Mouse (Mus musculus): ENCODE measurements around the gene Usp30. TPM values are rescaled to one million over a fixed set of nuclear protein-coding genes. Genes with fewer than 3 reads are reported as not detected.
A peak's percentile ranks its signal among the peaks of the same experiment; 100 is the strongest.

The Usp30 gene
- polyA plus RNA-seq, 1 experiment from 2014 or later = 15.8 TPM

GRCm38 (mm10) chr5:114130698-114131520 is 65.6 kb downstream of the Usp30 start:
- ATAC-seq (ENCODE audit: low FRiP score) = peak; percentile 99
- Histone ChIP-seq H3K4me2 (peak overlapping the region; percentile 99), H3K27ac (peak overlapping the region; percentile 63; the same call in 1 of the 2 replicates), H3K36me3 (replicated peaks) (peaks cover 7% of the 10 kb centered on the region), H3K9ac (peak overlapping the region; percentile 66), H3K4me3 (replicated peaks) (peak overlapping the region; percentile 90), H3K27me3 (no peaks in the 10 kb centered on the region), H3K9me3 (no peaks in the 10 kb centered on the region), H3K4me1 (peaks cover 38% of the 10 kb centered on the region)
- under 1% methylated on average over 87 of the region's 87 CpGs for WGBS

DNA sequence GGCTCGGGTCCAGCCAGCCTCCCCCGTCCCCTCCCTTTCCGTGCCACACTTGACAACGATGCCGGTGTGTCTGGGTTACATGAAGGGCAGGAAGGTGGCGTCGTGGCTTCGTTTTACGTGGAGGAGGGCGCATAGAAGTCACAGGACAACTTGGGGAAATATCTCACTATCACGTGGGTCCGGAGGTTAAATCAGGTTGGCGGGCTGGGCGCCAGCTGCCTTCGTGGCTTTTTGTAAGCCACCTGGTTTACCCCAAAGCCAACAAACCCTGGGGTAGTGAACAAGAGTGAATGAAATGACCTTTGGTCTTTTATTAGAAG is 66.2 kb downstream of the Usp30 start:
- Histone ChIP-seq H3K36me3 (replicated peaks) (peaks cover 8% of the 10 kb centered on the region), H3K9ac (peak overlapping the region; percentile 66), H3K4me1 (peaks cover 38% of the 10 kb centered on the region), H3K4me2 (peak overlapping the region; percentile 99), H3K4me3 (replicated peaks) (peak overlapping the region; percentile 90), H3K27ac (peak overlapping the region; percentile 63; the same call in 1 of the 2 replicates), H3K9me3 (no peaks in the 10 kb centered on the region), H3K27me3 (no peaks in the 10 kb centered on the region)
- under 1% methylated on average over 15 of the region's 15 CpGs for WGBS
- ATAC-seq (ENCODE audit: low FRiP score) = no peak

- peaks cover 33% of the 10 kb centered on the region for H3K4me1 ChIP-seq
- ATAC-seq (ENCODE audit: low FRiP score) = no peak
- H3K27ac ChIP-seq = no peak overlapping the region
- WGBS = 89% methylated on average over 6 of the region's 6 CpGs
- no peak overlapping the region for H3K4me3 ChIP-seq (replicated peaks)
- no peaks in the 10 kb centered on the region for H3K9me3 ChIP-seq
- H3K36me3 ChIP-seq (replicated peaks) = peaks cover 21% of the 10 kb centered on the region
- peak overlapping the region; percentile 99; the same call in 1 of the 2 replicates for H3K4me2 ChIP-seq
- H3K27me3 ChIP-seq = no peaks in the 10 kb centered on the region
- 0 out of 2 replicates have a peak overlapping the region, but pooled peaks have one; percentile 13 for H3K9ac ChIP-seq
These were observed 67.6 kb downstream of the Usp30 start for GRCm38 (mm10) chr5:114132841-114133240.

DNA sequence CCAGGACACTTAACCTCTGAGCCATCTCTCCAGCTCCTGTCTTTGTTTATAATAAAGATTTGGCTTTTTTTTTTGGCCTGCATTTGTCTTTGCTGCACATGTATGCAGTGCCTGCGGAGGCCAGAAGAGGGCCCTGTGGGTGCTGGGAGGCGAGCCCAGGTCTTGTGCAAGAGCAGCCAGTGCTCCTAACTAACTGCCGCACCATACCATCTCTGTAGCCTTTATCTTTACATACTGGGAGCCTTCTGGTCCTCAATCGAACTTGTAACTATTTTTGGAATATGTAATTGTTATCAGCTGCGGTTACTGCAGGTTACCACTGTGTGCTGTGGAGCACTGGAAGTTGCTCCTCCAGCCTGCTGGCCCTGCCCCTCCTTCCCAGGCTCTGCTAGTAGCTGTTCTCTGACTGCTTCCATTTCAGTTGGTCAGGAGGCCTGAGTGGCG is 68.9 kb downstream of the Usp30 start:
- Histone ChIP-seq H3K9ac (no peak overlapping the region), H3K27ac (no peak overlapping the region), H3K4me1 (peaks cover 46% of the 10 kb centered on the region), H3K4me3 (replicated peaks) (no peak overlapping the region), H3K36me3 (replicated peaks) (peaks cover 27% of the 10 kb centered on the region), H3K9me3 (no peaks in the 10 kb centered on the region), H3K4me2 (no peak overlapping the region), H3K27me3 (no peaks in the 10 kb centered on the region)
- ATAC-seq (ENCODE audit: low FRiP score) = no peak
- 68% methylated on average over 6 of the region's 6 CpGs for WGBS

GRCm38 (mm10) chr5:114135516-114135915 is 70.3 kb downstream of the Usp30 start:
- no peak overlapping the region for H3K4me2 ChIP-seq
- no peaks in the 10 kb centered on the region for H3K27me3 ChIP-seq
- H3K4me3 ChIP-seq (replicated peaks) = no peak overlapping the region
- H3K9me3 ChIP-seq = no peaks in the 10 kb centered on the region
- peaks cover 48% of the 10 kb centered on the region for H3K4me1 ChIP-seq
- no peak overlapping the region for H3K27ac ChIP-seq
- H3K36me3 ChIP-seq (replicated peaks) = peaks cover 27% of the 10 kb centered on the region
- no peak for ATAC-seq (ENCODE audit: low FRiP score)
- H3K9ac ChIP-seq = no peak overlapping the region
- 93% methylated on average over 10 of the region's 10 CpGs for WGBS

GRCm38 (mm10) chr5:114137481-114138276 is 72.4 kb downstream of the Usp30 start:
- no peak for ATAC-seq (ENCODE audit: low FRiP score)
- peaks cover 27% of the 10 kb centered on the region for H3K36me3 ChIP-seq (replicated peaks)
- H3K9ac ChIP-seq = no peak overlapping the region
- H3K27me3 ChIP-seq = no peaks in the 10 kb centered on the region
- no peak overlapping the region for H3K4me2 ChIP-seq
- peaks cover 33% of the 10 kb centered on the region for H3K4me1 ChIP-seq
- H3K9me3 ChIP-seq = no peaks in the 10 kb centered on the region
- no peak overlapping the region for H3K4me3 ChIP-seq (replicated peaks)
- peak overlapping the region; percentile 84 for H3K27ac ChIP-seq
- 89% methylated on average over 15 of the region's 15 CpGs for WGBS

DNA sequence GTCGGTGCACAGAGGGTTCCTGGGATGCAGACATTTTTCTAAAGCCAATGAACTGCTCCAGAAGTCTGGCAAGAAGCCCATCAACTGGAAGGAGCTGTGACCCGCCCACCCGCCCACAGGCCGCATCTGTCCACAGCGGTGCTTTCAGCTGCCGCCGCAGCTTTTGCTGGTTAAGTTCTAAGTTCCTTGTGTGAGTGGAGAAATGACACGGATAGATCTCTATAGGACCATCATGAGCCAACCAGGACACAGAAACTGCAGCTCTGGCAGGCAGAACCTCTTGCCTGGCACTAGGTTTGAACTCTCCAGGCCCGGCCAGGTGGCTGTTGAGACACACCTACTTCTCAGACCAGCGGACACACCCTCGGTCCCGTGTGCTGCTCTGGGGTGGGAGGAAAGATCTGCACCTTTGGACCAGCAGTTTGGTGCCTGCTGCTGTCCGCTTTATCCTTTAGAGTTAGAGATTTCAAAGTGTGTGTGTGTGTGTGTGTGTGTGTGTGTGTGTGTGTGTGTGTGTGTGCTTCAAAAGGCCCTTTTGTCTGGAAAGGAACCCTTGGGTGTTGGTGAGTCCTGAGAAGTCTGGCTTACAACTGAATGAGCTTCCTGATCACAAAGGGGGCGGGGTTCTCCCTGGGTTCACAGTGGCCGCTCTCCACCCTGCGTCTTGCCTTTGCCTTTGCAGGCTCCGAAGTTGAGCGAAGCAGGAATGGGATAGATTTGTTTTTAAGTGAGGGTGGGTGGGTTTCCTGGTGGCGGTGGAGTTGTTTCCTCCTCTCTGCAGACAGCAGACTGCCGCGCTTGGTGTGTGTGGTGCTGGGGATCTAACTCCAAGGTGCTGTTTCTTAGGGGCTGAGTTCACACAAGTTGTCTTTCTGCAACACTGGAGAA is 73.3 kb downstream of the Usp30 start:
- Histone ChIP-seq H3K9me3 (no peaks in the 10 kb centered on the region), H3K27me3 (no peaks in the 10 kb centered on the region), H3K4me1 (peaks cover 28% of the 10 kb centered on the region), H3K4me2 (0 out of 2 replicates have a peak overlapping the region, but pooled peaks have one; percentile 10), H3K4me3 (replicated peaks) (no peak overlapping the region), H3K9ac (0 out of 2 replicates have a peak overlapping the region, but pooled peaks have one; percentile 4), H3K36me3 (replicated peaks) (peaks cover 27% of the 10 kb centered on the region), H3K27ac (peak overlapping the region; percentile 84)
- 78% methylated on average over 21 of the region's 21 CpGs for WGBS
- ATAC-seq (ENCODE audit: low FRiP score) = peak; percentile 43

GRCm38 (mm10) chr5:114139175-114139574 is 73.9 kb downstream of the Usp30 start:
- Histone ChIP-seq H3K27me3 (no peaks in the 10 kb centered on the region), H3K4me2 (0 out of 2 replicates have a peak overlapping the region, but pooled peaks have one; percentile 10), H3K27ac (peak overlapping the region; percentile 84), H3K4me1 (peaks cover 27% of the 10 kb centered on the region), H3K9me3 (no peaks in the 10 kb centered on the region), H3K4me3 (replicated peaks) (no peak overlapping the region), H3K9ac (0 out of 2 replicates have a peak overlapping the region, but pooled peaks have one; percentile 4), H3K36me3 (replicated peaks) (peaks cover 27% of the 10 kb centered on the region)
- WGBS = 31% methylated on average over 9 of the region's 9 CpGs
- ATAC-seq (ENCODE audit: low FRiP score) = peak; percentile 83

- ATAC-seq (ENCODE audit: low FRiP score) = no peak
- 62% methylated on average over 19 of the region's 19 CpGs for WGBS
- Histone ChIP-seq H3K36me3 (replicated peaks) (no peaks in the 10 kb centered on the region), H3K9me3 (no peaks in the 10 kb centered on the region), H3K9ac (no peak within 1 kb of the TSS), H3K27me3 (no peaks in the 10 kb centered on the region), H3K4me3 (replicated peaks) (no peak within 1 kb of the TSS), H3K4me2 (no peak within 1 kb of the TSS), H3K4me1 (0 out of 2 replicates have a peak, but pooled peaks cover 9% of the 10 kb centered on the region), H3K27ac (no peak within 1 kb of the TSS)
These were observed 81.0 kb downstream of the Usp30 start, which contains the start of gene Acacb for GRCm38 (mm10) chr5:114146028-114146888. Gene Acacb (plus strand): TSS chr5:114146535.

GRCm38 (mm10) chr5:114147043-114147972 is 82.0 kb downstream of the Usp30 start:
- Histone ChIP-seq H3K4me2 (no peak overlapping the region), H3K9ac (no peak overlapping the region), H3K36me3 (replicated peaks) (no peaks in the 10 kb centered on the region), H3K27ac (no peak overlapping the region), H3K27me3 (no peaks in the 10 kb centered on the region), H3K4me1 (0 out of 2 replicates have a peak, but pooled peaks cover 9% of the 10 kb centered on the region), H3K4me3 (replicated peaks) (no peak overlapping the region), H3K9me3 (no peaks in the 10 kb centered on the region)
- ATAC-seq (ENCODE audit: low FRiP score) = no peak
- 89% methylated on average over 14 of the region's 14 CpGs for WGBS

Data from forebrain, embryonic 12.5 days (tissue).